In genomic region chr12:80110546-80110870, GRCm38 (mm10) we compare ENCODE assay signal across 8 mouse cellular contexts. TPM values are rescaled to one million over a fixed set of nuclear protein-coding genes. Genes with fewer than 3 reads are reported as not detected.
DNase-seq lines count a peak whose midpoint lies in the region; ATAC-seq and TF ChIP-seq lines count a peak whose summit lies in the region.

No protein-coding gene starts in this region.

- no peaks in the 10 kb centered on the region for H3K9me3 ChIP-seq in lung, embryonic 15.5 days
- H3K9me3 ChIP-seq in forebrain, embryonic 10.5 days, result no peaks in the 10 kb centered on the region; the same call in 1 of the 2 replicates
- H3K9me3 ChIP-seq in kidney, postnatal 0 days (replicated peaks; ENCODE audit: low read length), result no peaks in the 10 kb centered on the region
- no peaks in the 10 kb centered on the region for H3K9me3 ChIP-seq in neural tube, embryonic 15.5 days (replicated peaks)

- H3K27ac ChIP-seq in lung, embryonic 15.5 days, result peak overlapping the region; percentile 99
- H3K27ac ChIP-seq in forebrain, embryonic 10.5 days, result peak overlapping the region; percentile 99
- H3K27ac ChIP-seq in kidney, postnatal 0 days, result peak overlapping the region; percentile 93
- peak overlapping the region; percentile 77 for H3K27ac ChIP-seq in neural tube, embryonic 15.5 days (replicated peaks)

- DNase-seq in lung, postnatal 10 days, result no peak
- no peak for DNase-seq in forebrain, embryonic 10.5 days (ENCODE audit: extremely low spot score, low spot score)
- peak; percentile 73 for DNase-seq in kidney, postnatal 0 days (ENCODE audit: low spot score)
- no peak for DNase-seq in cerebellum, adult 9-10 months
- no peak for DNase-seq in B cell, adult 2 months
- no peak for DNase-seq in ovary, postnatal 36 days (ENCODE audit: low spot score)

- peak overlapping the region; percentile 83 for H3K4me2 ChIP-seq in lung, embryonic 15.5 days
- peak overlapping the region; percentile 85 for H3K4me2 ChIP-seq in kidney, postnatal 0 days (ENCODE audit: low read length)
- peak overlapping the region; percentile 91 for H3K4me2 ChIP-seq in neural tube, embryonic 15.5 days

- WGBS in lung, embryonic 15.5 days, result 2% methylated on average over 9 of the region's 9 CpGs
- under 1% methylated on average over 9 of the region's 9 CpGs for WGBS in forebrain, embryonic 10.5 days
- WGBS in kidney, postnatal 0 days, result under 1% methylated on average over 9 of the region's 9 CpGs
- 1% methylated on average over 9 of the region's 9 CpGs for WGBS in neural tube, embryonic 15.5 days

- H3K4me3 ChIP-seq in lung, embryonic 15.5 days, result peak overlapping the region; percentile 80
- peak overlapping the region; percentile 91 for H3K4me3 ChIP-seq in forebrain, embryonic 10.5 days
- peak overlapping the region; percentile 96 for H3K4me3 ChIP-seq in kidney, postnatal 0 days (replicated peaks; ENCODE audit: low read depth, low read length)
- peak overlapping the region; percentile 68 for H3K4me3 ChIP-seq in neural tube, embryonic 15.5 days (replicated peaks)

- peaks cover 12% of the 10 kb centered on the region; the same call in 1 of the 2 replicates for H3K4me1 ChIP-seq in lung, embryonic 15.5 days
- H3K4me1 ChIP-seq in forebrain, embryonic 10.5 days, result peaks cover 39% of the 10 kb centered on the region
- H3K4me1 ChIP-seq in kidney, postnatal 0 days (replicated peaks; ENCODE audit: insufficient read depth, low read length), result 0 out of 2 replicates have a peak, but pooled peaks cover 8% of the 10 kb centered on the region
- H3K4me1 ChIP-seq in neural tube, embryonic 15.5 days, result peaks cover 32% of the 10 kb centered on the region

- no peak for ATAC-seq in lung, embryonic 15.5 days (ENCODE audit: borderline replicate concordance, extremely low read depth, low FRiP score, low TSS enrichment)
- ATAC-seq in kidney, postnatal 0 days (replicated peaks; ENCODE audit: low FRiP score, low read depth), result 0 out of 2 replicates have a peak, but pooled peaks have one; percentile 5
- no peak for ATAC-seq in neural tube, embryonic 15.5 days (ENCODE audit: low FRiP score)

- H3K36me3 ChIP-seq in lung, embryonic 15.5 days, result peaks cover 21% of the 10 kb centered on the region
- peaks cover 58% of the 10 kb centered on the region for H3K36me3 ChIP-seq in forebrain, embryonic 10.5 days (replicated peaks)
- peaks cover 15% of the 10 kb centered on the region for H3K36me3 ChIP-seq in kidney, postnatal 0 days (ENCODE audit: insufficient read depth, low read length)
- H3K36me3 ChIP-seq in neural tube, embryonic 15.5 days, result no peaks in the 10 kb centered on the region

- TF ChIP-seq CTCF in kidney, postnatal 0 days (IDR thresholded peaks at IDR 0.05; ENCODE audit: low read depth), result no peak

- no peaks in the 10 kb centered on the region for H3K27me3 ChIP-seq in lung, embryonic 15.5 days
- H3K27me3 ChIP-seq in forebrain, embryonic 10.5 days (ENCODE audit: poor library complexity, severe bottlenecking), result no peaks in the 10 kb centered on the region
- H3K27me3 ChIP-seq in kidney, postnatal 0 days (ENCODE audit: insufficient read depth, low read length), result no peaks in the 10 kb centered on the region
- H3K27me3 ChIP-seq in neural tube, embryonic 15.5 days (replicated peaks), result peaks cover 13% of the 10 kb centered on the region

- H3K9ac ChIP-seq in lung, embryonic 15.5 days, result peak overlapping the region; percentile 98
- H3K9ac ChIP-seq in kidney, postnatal 0 days (ENCODE audit: low read depth, low read length), result peak overlapping the region; percentile 98
- H3K9ac ChIP-seq in neural tube, embryonic 15.5 days (replicated peaks), result peak overlapping the region; percentile 52

RNA-seq across cellular contexts. Expression of gene Zfp36l1, which starts 2.3 kb away (rescaled TPM):
- polyA plus RNA-seq in lung, embryonic 15.5 days (2015; fragmentation: Nextera tagmentation; extraction: Ambion mirVana), result 139 and 147 TPM in 2 replicates
- polyA plus RNA-seq in forebrain, embryonic 10.5 days (2016; fragmentation: Nextera tagmentation; extraction: Ambion mirVana), result 121 and 129 TPM in 2 replicates
- 141 and 160 TPM in 2 replicates for polyA plus RNA-seq in kidney, postnatal 0 days (2015; fragmentation: Nextera tagmentation; extraction: Ambion mirVana)
- polyA plus RNA-seq in neural tube, embryonic 15.5 days (2015; fragmentation: Nextera tagmentation; extraction: Ambion mirVana), result 33.6 and 54.3 TPM in 2 replicates
